Mouse (Mus musculus): ENCODE data around the gene Sumo1. TPM values are rescaled to one million over a fixed set of nuclear protein-coding genes. Genes with fewer than 3 reads are reported as not detected.

Gene Sumo1
- 583 and 618 TPM in 2 replicates for polyA plus RNA-seq (2016; fragmentation: Nextera tagmentation; extraction: Ambion mirVana)

- Histone ChIP-seq H3K36me3 (peaks cover 18% of the 10 kb centered on the region), H3K9me3 (replicated peaks) (no peaks in the 10 kb centered on the region), H3K4me3 (peak within 1 kb of the TSS; percentile 98), H3K27me3 (ENCODE audit: low read depth, poor library complexity, severe bottlenecking) (no peaks in the 10 kb centered on the region), H3K27ac (peak within 1 kb of the TSS; percentile 98), H3K4me1 (peaks cover 18% of the 10 kb centered on the region)
- peak; percentile 92 for DNase-seq (ENCODE audit: low spot score)
- under 1% methylated on average over 36 of the region's 36 CpGs for WGBS
These were observed at the start of gene Sumo1 for GRCm38 (mm10) chr1:59670641-59671168. Gene Sumo1 (minus strand): TSS chr1:59670834.

DNA sequence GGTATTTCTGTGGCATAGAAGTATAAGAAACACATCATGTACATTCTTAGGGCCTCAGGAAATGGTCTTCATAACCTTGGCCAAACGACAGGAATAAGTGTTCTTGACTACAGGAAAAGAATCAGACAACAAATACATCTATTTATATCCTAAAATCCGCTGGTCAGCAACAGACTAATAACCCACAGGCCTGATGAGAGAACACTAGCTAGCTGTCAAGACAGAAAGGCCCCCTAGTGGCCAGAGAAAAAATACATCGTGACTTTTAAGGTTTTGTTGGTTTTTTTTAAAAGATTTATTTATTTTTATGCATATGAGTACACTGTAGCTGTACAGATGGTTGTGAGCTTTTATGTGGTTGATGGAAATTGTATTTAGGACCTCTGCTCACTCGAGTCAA, 49.3 kb upstream of the Sumo1 start:
- no peak for DNase-seq (ENCODE audit: low spot score)
- WGBS, result 57% methylated on average over 4 of the region's 4 CpGs
- Histone ChIP-seq H3K27me3 (ENCODE audit: low read depth, poor library complexity, severe bottlenecking) (no peaks in the 10 kb centered on the region), H3K36me3 (peaks cover 61% of the 10 kb centered on the region), H3K4me3 (no peak overlapping the region), H3K4me1 (no peaks in the 10 kb centered on the region), H3K9me3 (replicated peaks) (no peaks in the 10 kb centered on the region), H3K27ac (no peak overlapping the region)

- 98% methylated on average over 1 of the region's 1 CpGs for WGBS
- Histone ChIP-seq H3K4me1 (no peaks in the 10 kb centered on the region), H3K4me3 (no peak overlapping the region), H3K27ac (no peak overlapping the region), H3K9me3 (replicated peaks) (no peaks in the 10 kb centered on the region), H3K36me3 (peaks cover 99% of the 10 kb centered on the region), H3K27me3 (ENCODE audit: low read depth, poor library complexity, severe bottlenecking) (no peaks in the 10 kb centered on the region)
- DNase-seq (ENCODE audit: low spot score), result no peak
These were observed 31.1 kb upstream of the Sumo1 start for GRCm38 (mm10) chr1:59701766-59702165.

DNA sequence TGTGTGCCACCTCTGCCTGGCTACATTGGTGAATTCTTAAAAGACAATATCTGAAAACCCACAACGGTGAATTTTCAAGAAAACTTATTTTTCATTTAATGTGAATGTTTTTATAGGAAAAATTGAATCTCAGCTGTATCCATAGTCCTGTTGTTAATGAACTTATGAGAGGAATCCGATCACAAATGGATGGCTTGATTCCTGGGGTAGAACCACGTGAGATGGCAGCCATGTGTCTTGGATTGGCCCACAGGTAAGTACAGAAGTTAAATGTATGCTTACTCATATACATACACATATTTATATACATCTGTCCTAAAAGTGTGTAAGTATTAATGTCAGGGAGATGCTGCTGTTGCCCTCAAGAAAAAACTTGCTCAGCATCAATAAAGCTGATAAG, 27.6 kb upstream of the Sumo1 start:
- WGBS, result 97% methylated on average over 3 of the region's 3 CpGs
- Histone ChIP-seq H3K9me3 (replicated peaks) (no peaks in the 10 kb centered on the region), H3K4me1 (no peaks in the 10 kb centered on the region), H3K4me3 (no peak overlapping the region), H3K27me3 (ENCODE audit: low read depth, poor library complexity, severe bottlenecking) (no peaks in the 10 kb centered on the region), H3K27ac (no peak overlapping the region), H3K36me3 (peaks cover 98% of the 10 kb centered on the region)
- no peak for DNase-seq (ENCODE audit: low spot score)

GRCm38 (mm10) chr1:59697751-59698150, 27.1 kb upstream of the Sumo1 start:
- WGBS, result 91% methylated on average over 5 of the region's 5 CpGs
- H3K4me3 ChIP-seq, result no peak overlapping the region
- no peak overlapping the region for H3K27ac ChIP-seq
- H3K36me3 ChIP-seq, result peaks cover 98% of the 10 kb centered on the region
- no peaks in the 10 kb centered on the region for H3K27me3 ChIP-seq (ENCODE audit: low read depth, poor library complexity, severe bottlenecking)
- H3K9me3 ChIP-seq (replicated peaks), result no peaks in the 10 kb centered on the region
- H3K4me1 ChIP-seq, result no peaks in the 10 kb centered on the region
- DNase-seq (ENCODE audit: low spot score), result no peak

DNA sequence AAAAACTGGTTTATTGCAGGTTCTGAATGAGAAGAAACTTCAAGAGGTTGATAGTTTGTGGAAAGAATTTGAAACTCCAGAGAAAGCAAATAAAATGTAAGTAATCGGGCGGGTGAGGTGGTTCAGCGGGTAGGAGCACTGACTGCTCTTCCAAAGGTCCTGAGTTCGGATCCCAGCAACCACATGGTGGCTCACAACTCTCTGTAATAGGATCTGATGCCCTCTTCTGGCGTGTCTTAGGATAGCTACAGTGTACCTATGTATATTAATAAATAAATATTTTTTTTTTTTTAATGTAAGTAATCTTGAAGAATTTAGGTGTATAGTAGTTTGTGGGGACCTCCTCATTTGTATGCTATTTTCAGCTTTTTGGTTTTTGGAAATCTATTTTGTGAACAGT, 19.8 kb upstream of the Sumo1 start:
- Histone ChIP-seq H3K36me3 (peaks cover 83% of the 10 kb centered on the region), H3K4me1 (peaks cover 15% of the 10 kb centered on the region), H3K9me3 (replicated peaks) (no peaks in the 10 kb centered on the region), H3K27ac (no peak overlapping the region), H3K27me3 (ENCODE audit: low read depth, poor library complexity, severe bottlenecking) (no peaks in the 10 kb centered on the region), H3K4me3 (no peak overlapping the region)
- no peak for DNase-seq (ENCODE audit: low spot score)
- 91% methylated on average over 5 of the region's 5 CpGs for WGBS

- no peaks in the 10 kb centered on the region for H3K9me3 ChIP-seq (replicated peaks)
- no peak overlapping the region for H3K27ac ChIP-seq
- H3K4me1 ChIP-seq, result peaks cover 17% of the 10 kb centered on the region
- peak overlapping the region; percentile 91 for H3K4me3 ChIP-seq
- WGBS, result 82% methylated on average over 1 of the region's 1 CpGs
- no peak for DNase-seq (ENCODE audit: low spot score)
- peaks cover 56% of the 10 kb centered on the region for H3K36me3 ChIP-seq
- no peaks in the 10 kb centered on the region for H3K27me3 ChIP-seq (ENCODE audit: low read depth, poor library complexity, severe bottlenecking)
These were observed 16.9 kb upstream of the Sumo1 start for GRCm38 (mm10) chr1:59687493-59687892.

- Histone ChIP-seq H3K27ac (peak within 1 kb of the TSS; percentile 95), H3K27me3 (ENCODE audit: low read depth, poor library complexity, severe bottlenecking) (no peaks in the 10 kb centered on the region), H3K36me3 (peaks cover 32% of the 10 kb centered on the region), H3K9me3 (replicated peaks) (no peaks in the 10 kb centered on the region), H3K4me3 (peak within 1 kb of the TSS; percentile 91), H3K4me1 (peaks cover 17% of the 10 kb centered on the region)
- under 1% methylated on average over 49 of the region's 49 CpGs for WGBS
- peak; percentile 88 for DNase-seq (ENCODE audit: low spot score)
These were observed 14.5 kb upstream of the Sumo1 start, which contains the start of gene Nop58 for GRCm38 (mm10) chr1:59684819-59685755. Gene Nop58 (plus strand): TSS chr1:59684971.

DNA sequence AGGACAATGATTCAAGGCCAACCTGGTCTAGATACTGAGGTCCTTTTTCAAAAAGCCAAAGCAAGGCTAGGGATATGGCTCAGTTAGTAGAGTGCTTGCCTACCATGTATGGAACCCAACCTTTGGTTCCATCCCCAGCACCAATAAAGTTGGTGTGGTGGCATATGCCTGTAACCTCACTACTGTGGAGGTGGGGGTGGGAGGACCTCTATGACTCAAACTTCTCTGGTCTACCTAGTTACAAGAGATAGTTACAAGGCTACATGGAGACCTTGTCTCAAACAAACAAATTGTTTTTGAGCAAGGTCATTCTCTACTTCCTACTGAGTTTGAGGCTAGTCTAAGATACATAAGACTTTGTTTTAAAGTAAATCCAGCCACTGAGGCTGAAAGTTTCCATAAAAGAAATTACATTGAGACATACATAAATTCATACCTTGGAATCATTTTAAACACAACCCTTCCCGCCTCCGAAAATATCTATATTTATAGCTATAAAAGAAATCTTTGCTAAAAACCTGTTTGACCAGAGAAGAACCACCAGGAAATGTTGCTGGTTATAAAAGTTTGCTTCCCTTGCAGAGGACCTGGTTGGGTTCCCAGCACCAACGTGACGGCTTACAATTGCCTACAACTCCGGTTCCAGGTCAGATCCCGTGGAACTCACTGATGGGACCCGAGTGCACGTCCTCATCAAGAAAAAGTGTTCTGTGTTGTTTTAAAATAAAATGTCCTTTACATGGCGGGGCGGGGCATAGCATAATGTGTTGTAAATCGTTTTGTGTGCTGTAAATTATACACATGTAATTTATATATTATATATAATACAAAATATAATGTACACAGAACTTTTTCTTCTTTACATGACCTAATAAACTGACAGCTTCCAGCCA, 13.5 kb upstream of the Sumo1 start:
- H3K36me3 ChIP-seq, result peaks cover 22% of the 10 kb centered on the region
- H3K27me3 ChIP-seq (ENCODE audit: low read depth, poor library complexity, severe bottlenecking), result no peaks in the 10 kb centered on the region
- peak; percentile 37 for DNase-seq (ENCODE audit: low spot score)
- H3K27ac ChIP-seq, result peak overlapping the region; percentile 79
- 11% methylated on average over 11 of the region's 11 CpGs for WGBS
- H3K9me3 ChIP-seq (replicated peaks), result no peaks in the 10 kb centered on the region
- peak overlapping the region; percentile 91 for H3K4me3 ChIP-seq
- peaks cover 17% of the 10 kb centered on the region for H3K4me1 ChIP-seq

- 96% methylated on average over 2 of the region's 2 CpGs for WGBS
- H3K27ac ChIP-seq, result no peak overlapping the region
These were observed 3.0 kb upstream of the Sumo1 start for GRCm38 (mm10) chr1:59673661-59674060.

DNA sequence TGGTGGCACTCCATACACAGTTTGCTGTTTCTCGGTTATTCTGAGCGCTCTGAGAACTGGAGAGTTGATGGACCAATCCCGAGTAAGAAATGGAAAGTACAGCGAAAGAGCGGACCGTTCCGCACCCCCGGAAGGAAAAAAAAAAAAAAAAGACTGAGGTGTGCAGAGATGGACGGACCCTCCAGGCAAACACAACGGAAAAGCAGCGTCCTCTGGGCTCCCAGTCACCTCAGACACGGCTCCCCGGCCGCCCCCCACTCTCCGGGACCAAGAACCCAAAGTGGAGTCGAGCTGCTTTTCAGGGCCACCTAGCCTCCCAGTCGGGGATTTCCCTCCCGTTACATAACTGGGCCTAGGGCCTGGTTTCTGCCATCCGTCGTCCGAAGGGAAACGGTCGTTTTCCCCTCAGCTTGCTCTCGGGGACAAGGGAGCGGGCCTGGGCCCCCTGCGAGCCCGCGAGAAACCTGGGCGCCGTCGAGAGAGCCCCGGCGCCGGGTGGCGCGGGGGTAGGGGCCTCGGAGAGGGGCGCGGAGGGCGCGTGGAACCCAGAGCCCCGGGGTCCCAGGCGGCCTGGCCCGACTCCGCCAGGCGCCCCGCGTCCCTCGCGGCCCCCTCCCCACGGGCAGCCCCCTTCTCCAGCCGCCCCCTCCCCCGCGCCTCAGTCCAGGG, 538 bp downstream of the Sumo1 start:
- no peaks in the 10 kb centered on the region for H3K27me3 ChIP-seq (ENCODE audit: low read depth, poor library complexity, severe bottlenecking)
- peaks cover 18% of the 10 kb centered on the region for H3K36me3 ChIP-seq
- H3K4me3 ChIP-seq, result peak overlapping the region; percentile 98
- H3K9me3 ChIP-seq (replicated peaks), result no peaks in the 10 kb centered on the region
- H3K4me1 ChIP-seq, result peaks cover 18% of the 10 kb centered on the region
- WGBS, result under 1% methylated on average over 53 of the region's 54 CpGs
- peak; percentile 69 for DNase-seq (ENCODE audit: low spot score)
- H3K27ac ChIP-seq, result peak overlapping the region; percentile 98

More at GRCm38 (mm10) chr1:59673661-59674060, 3.0 kb upstream of the Sumo1 start:
- H3K4me1 ChIP-seq, result peaks cover 15% of the 10 kb centered on the region
- H3K36me3 ChIP-seq, result peaks cover 14% of the 10 kb centered on the region
- H3K9me3 ChIP-seq (replicated peaks), result no peaks in the 10 kb centered on the region
- H3K27me3 ChIP-seq (ENCODE audit: low read depth, poor library complexity, severe bottlenecking), result no peaks in the 10 kb centered on the region
- no peak for DNase-seq (ENCODE audit: low spot score)
- no peak overlapping the region for H3K4me3 ChIP-seq

DNA sequence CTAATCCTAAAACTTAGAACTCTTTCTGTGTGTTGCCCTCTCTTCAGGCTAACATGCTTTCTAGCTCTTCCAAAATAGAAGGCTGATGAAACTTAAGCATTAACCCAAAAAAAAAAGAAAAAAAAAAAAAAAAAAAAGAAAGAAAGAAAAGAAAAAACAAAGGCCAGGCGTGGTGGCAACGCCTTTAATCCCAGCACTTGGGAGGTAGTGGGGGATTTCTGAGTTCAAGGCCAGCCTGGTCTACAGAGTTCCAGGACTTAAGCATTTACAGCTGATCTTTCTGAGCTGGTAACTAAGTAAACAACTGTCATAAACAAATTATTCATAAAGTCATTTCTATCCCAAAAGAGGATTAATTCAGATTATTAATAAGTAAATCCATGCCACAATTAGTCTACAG, 1.8 kb downstream of the Sumo1 start:
- no peak for DNase-seq (ENCODE audit: low spot score)
- Histone ChIP-seq H3K4me3 (peak overlapping the region; percentile 98), H3K4me1 (peaks cover 18% of the 10 kb centered on the region), H3K27me3 (ENCODE audit: low read depth, poor library complexity, severe bottlenecking) (no peaks in the 10 kb centered on the region), H3K27ac (no peak overlapping the region), H3K9me3 (replicated peaks) (no peaks in the 10 kb centered on the region), H3K36me3 (peaks cover 17% of the 10 kb centered on the region)
- 95% methylated on average over 2 of the region's 2 CpGs for WGBS

Data from limb, embryonic 10.5 days (tissue).